Mouse (Mus musculus): ENCODE results near the gene Fgf13.

The Fgf13 gene

GRCm38 (mm10) chrX:59182323-59182722, 385.5 kb downstream of the Fgf13 start:
- no peak for DNase-seq

- DNase-seq = no peak
Observed at GRCm38 (mm10) chrX:59179627-59180026, 388.2 kb downstream of the Fgf13 start.

DNA sequence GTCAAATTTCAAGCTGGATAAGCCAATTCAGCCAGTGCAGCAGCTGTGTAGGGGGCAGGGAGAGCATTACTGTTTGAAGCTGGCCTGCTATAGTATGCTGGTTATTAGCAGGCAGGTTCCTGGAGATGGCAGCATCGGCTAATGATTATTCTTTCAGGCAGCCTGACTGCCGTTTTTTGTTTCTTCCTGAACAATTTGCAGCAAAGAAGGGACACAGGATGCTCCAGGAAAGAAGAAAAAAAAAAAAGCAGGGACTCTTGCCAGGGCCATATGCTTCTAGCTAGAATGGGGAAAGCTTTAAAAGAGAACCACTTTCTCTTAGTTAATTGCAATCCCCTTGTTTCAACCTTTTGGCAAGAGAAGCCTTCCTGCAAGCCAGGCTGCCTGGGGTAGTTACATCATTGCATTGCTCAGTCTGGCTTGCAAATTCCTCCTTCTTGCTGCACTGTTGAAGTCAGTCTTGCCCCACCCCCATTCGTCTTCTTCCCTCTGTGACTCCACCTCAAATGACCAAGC, 388.7 kb downstream of the Fgf13 start:
- DNase-seq = no peak

GRCm38 (mm10) chrX:59177653-59178052, 390.2 kb downstream of the Fgf13 start:
- no peak for DNase-seq

GRCm38 (mm10) chrX:59172200-59172599, 395.7 kb downstream of the Fgf13 start:
- DNase-seq = no peak

GRCm38 (mm10) chrX:59166763-59167162, 401.1 kb downstream of the Fgf13 start:
- DNase-seq = no peak

DNA sequence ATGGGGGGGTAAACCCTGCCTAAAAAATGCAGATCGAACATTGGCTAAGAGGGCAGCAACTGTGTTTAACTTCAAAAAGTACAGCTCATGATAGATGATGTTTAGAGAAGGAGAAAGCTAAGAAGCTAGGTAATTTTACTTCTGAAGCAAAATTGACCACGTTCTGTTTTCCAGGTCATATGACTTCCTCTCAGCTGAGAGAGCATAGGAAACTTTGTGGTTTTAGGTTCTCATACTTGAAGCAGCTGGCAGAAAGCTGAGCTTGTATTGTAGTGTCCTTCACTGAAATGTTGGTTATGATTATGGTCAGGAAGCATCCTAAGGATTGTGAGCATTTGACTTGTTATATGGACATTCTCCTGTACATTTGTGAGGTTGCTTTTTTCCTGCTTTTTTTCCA, 425.9 kb downstream of the Fgf13 start:
- no peak for DNase-seq

DNA sequence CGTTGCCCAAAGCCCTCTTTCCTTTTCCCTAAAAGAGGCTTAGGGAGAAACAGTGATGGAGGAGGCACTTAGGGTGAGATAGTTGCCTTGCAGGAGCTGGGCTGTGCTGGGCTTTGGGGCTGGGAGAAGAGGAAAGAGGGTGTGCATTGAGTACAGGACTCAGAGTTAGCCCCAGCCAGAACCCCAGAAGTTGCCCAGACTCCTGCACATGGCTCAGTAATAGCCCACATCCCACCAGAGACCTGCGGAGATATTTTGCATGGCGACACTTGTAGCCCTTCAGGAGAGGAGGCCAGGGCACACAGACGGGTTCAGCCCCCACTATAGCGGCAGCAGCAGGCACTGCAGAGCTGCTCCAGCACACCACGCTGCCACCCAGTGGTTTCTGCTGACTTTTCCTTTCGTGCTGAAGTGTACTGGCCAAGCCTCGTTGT, 432.9 kb downstream of the Fgf13 start:
- DNase-seq = peak; percentile 20

GRCm38 (mm10) chrX:59134166-59134861, 433.6 kb downstream of the Fgf13 start:
- DNase-seq = peak; percentile 20

DNA sequence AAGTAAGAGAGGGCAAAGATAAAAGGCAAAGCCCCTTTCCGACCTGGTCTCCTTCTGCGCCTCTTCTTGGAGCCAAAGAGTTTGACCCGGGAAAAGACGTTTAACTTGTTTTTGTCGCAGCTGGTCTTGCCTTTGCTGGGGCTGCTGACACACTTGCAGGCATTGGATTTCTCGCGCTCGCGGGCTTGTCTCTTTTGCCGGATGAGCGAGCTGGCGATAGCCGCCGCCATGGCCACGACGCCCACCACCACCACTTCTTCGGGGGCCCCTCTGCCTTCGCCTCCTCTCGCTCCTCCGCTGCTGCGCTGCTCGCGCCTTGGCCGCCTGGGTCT, 434.1 kb downstream of the Fgf13 start:
- DNase-seq = no peak

DNA sequence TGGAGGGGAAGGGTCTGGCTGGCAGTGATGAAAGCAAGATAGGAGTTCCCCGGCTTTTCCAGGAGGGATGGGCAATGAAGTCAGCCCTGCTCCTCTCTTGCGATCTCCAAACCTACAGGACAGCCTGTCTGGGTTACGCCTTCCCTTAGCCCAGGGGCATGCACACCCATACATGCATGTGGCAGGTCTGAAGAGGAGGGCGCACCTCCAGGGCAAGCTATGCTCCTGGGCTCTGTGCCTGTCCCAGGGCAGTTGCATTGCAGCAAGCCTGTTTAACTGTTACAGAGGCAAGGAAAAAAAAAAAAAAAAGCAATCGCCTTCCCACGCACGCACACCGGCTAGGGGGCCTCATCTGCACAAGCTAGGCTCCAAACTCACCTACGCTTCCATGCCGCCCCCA, 434.5 kb downstream of the Fgf13 start:
- DNase-seq = peak; percentile 4

GRCm38 (mm10) chrX:59126637-59127036, 441.2 kb downstream of the Fgf13 start:
- DNase-seq = no peak

DNA sequence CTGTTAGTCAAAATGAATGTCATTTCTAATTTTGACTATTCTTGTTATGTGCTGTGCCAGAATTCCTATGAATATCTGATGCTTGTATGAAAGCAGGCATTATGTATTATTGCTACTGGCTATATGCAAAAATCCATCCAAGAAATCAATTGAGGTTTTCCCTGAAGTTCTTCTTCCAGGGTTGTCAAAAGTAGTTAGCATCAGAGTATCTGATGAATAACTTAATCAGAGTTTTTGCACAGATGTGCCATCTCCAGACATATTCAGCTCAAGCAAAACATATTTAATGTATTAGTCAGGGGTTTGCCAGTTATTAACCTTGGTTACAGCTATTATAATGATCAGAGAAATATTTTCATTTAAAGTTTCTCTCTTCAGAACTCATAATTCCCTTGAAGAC, 454.7 kb downstream of the Fgf13 start:
- no peak for DNase-seq

GRCm38 (mm10) chrX:59085928-59086327, 481.9 kb downstream of the Fgf13 start:
- DNase-seq = no peak

- DNase-seq = no peak
Observed at GRCm38 (mm10) chrX:59080427-59080826, 487.4 kb downstream of the Fgf13 start.

GRCm38 (mm10) chrX:59072083-59072482, 495.8 kb downstream of the Fgf13 start:
- DNase-seq = no peak

- DNase-seq = no peak
Observed at GRCm38 (mm10) chrX:59063157-59063556, 504.7 kb downstream of the Fgf13 start.

DNA sequence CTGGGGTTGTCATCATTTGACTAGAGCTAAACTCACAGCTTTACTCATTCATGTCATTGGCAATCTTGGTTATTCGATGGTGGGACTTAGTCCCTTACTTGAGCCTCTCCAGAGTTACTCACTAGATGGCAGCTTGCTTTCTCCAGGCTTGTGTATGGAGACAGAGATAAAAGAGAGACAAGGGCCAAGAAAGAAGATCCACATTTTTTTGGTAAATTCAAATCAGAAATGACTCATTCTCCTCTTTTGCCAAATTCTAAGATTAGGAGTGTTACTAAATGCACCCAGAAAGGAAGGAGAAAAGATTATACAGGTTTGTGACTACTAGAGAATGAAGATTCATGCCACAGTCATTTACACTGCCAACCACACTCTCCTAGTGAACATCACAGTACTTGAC, 532.9 kb downstream of the Fgf13 start:
- DNase-seq = no peak

Measured in thymus, postnatal 4 days (tissue).